Mouse (Mus musculus) spleen, postnatal 14 days (tissue): ENCODE measurements around the gene Mageb1.
"Not testable (repeated sequence)": the region's sequence is repeated elsewhere in the genome, so short reads cannot be mapped to it uniquely, and the experiment has no call there.

ENCODE experiments used
- DNase-seq, 2 experiments: peaks; one replicate each; pipeline ENCODE4 v3.0.0; 2021 to 2022; ENCODE audit warnings: low spot score in 2 of 2

The Mageb1 gene

GRCm38 (mm10) chrX:92016233-92016632 lies at the start of gene Mageb1:
Mageb1 (minus strand) TSS chrX:92016333.
- DNase-seq: not testable (repeated sequence)
